Mouse (Mus musculus) hindbrain, embryonic 14.5 days (tissue): ENCODE data around the gene Mrm1. TPM values are rescaled to one million over a fixed set of nuclear protein-coding genes. Genes with fewer than 3 reads are reported as not detected.

ENCODE experiments used
- ATAC-seq: fragments of 200-750 bp; cut with Nextera tagmentation; 2 replicates; pipeline ENCODE4 v1.8.0; 2017; ENCODE audit warnings: moderate number of reproducible peaks, mild to moderate bottlenecking, moderate TSS enrichment, moderate library complexity; ENCODE audit not compliant: low FRiP score
- DNase-seq: peaks from one replicate; pipeline ENCODE4 v3.0.0-alpha.2; 2015; ENCODE audit warnings: low spot score
- H3K27ac ChIP-seq: fragments of 300-500 bp; sonication (generic); 2 replicates; pipeline ENCODE4 v1.5.1; 2014; ENCODE audit warnings: mild to moderate bottlenecking, moderate library complexity
- H3K27me3 ChIP-seq: fragments of 300-500 bp; sonication (generic); 2 replicates; pipeline ENCODE4 v1.6.1; 2014; ENCODE audit warnings: mild to moderate bottlenecking, low read length, mixed read lengths; ENCODE audit not compliant: control insufficient read depth, insufficient read depth
- H3K36me3 ChIP-seq: fragments of 300-500 bp; sonication (generic); replicated peaks from 2 replicates; pipeline ENCODE4 v1.6.1; 2014; ENCODE audit not compliant: control insufficient read depth, insufficient read depth
- H3K4me1 ChIP-seq: fragments of 300-500 bp; sonication (generic); replicated peaks from 2 replicates; pipeline ENCODE4 v1.6.1; 2014; ENCODE audit warnings: antibody characterized with exemption, low read length, mixed read lengths; ENCODE audit not compliant: control insufficient read depth, insufficient read depth
- H3K4me2 ChIP-seq: fragments of 300-500 bp; sonication (generic); replicated peaks from 2 replicates; pipeline ENCODE4 v1.6.1; 2014; ENCODE audit warnings: mild to moderate bottlenecking, moderate library complexity
- H3K4me3 ChIP-seq: fragments of 300-500 bp; sonication (generic); replicated peaks from 2 replicates; pipeline ENCODE4 v1.5.1; 2014; ENCODE audit warnings: mild to moderate bottlenecking, low read length
- H3K9ac ChIP-seq: fragments of 300-500 bp; sonication (generic); 2 replicates; pipeline ENCODE4 v1.6.1; 2014
- H3K9me3 ChIP-seq: fragments of 300-500 bp; sonication (generic); 2 replicates; pipeline ENCODE4 v1.6.1; 2016; ENCODE audit warnings: low read length; ENCODE audit not compliant: control insufficient read depth
- WGBS: fragments of 180-500 bp; shearing (Covaris S2); extraction: QIAGEN DNeasy Blood & Tissue Kit; methylation state at CpG from one replicate; pipeline ENCODE4 v1.1.7; 2014; 5-methylcytosine and 5-hydroxymethylcytosine counted together
- polyA plus RNA-seq: library from polyadenylated mRNA; unstranded; fragments of >200 nt; fragmentation: Nextera tagmentation; extraction: Ambion mirVana; gene quantifications from 2 replicates; pipeline ENCODE4 v1.2.1, GENCODE M21; 2014

Mrm1 gene
- polyA plus RNA-seq, 1 experiment from 2014 or later, result 12.2 TPM

- 1% methylated on average over 39 of the region's 39 CpGs for WGBS
Observed at GRCm38 (mm10) chr11:84818085-84818960, 992 bp downstream of the Mrm1 start.

GRCm38 (mm10) chr11:84817362-84817761 lies 2.0 kb downstream of the Mrm1 start:
- Histone ChIP-seq H3K27ac (no peak overlapping the region), H3K9me3 (no peaks in the 10 kb centered on the region), H3K9ac (no peak overlapping the region), H3K4me3 (no peak overlapping the region), H3K36me3 (no peaks in the 10 kb centered on the region), H3K4me2 (no peak overlapping the region), H3K4me1 (peaks cover 6% of the 10 kb centered on the region; the same call in 1 of the 2 replicates), H3K27me3 (no peaks in the 10 kb centered on the region)
- ATAC-seq, result no peak
- 85% methylated on average over 6 of the region's 6 CpGs for WGBS
- no peak for DNase-seq

More at GRCm38 (mm10) chr11:84818085-84818960, 992 bp downstream of the Mrm1 start:
- peaks cover 6% of the 10 kb centered on the region; the same call in 1 of the 2 replicates for H3K4me1 ChIP-seq
- peak overlapping the region; percentile 73 for H3K4me3 ChIP-seq
- DNase-seq, result peak; percentile 80
- 0 out of 2 replicates have a peak overlapping the region, but pooled peaks have one; percentile 51 for H3K27ac ChIP-seq
- no peaks in the 10 kb centered on the region for H3K36me3 ChIP-seq
- no peaks in the 10 kb centered on the region for H3K27me3 ChIP-seq
- no peaks in the 10 kb centered on the region for H3K9me3 ChIP-seq
- H3K4me2 ChIP-seq, result peak overlapping the region; percentile 98
- peak overlapping the region; percentile 70 for H3K9ac ChIP-seq
- peak; percentile 35 for ATAC-seq

GRCm38 (mm10) chr11:84813724-84814510 lies 5.4 kb downstream of the Mrm1 start:
- DNase-seq (peak; percentile 93), ATAC-seq (no peak)
- Histone ChIP-seq H3K27ac (no peak overlapping the region), H3K4me2 (no peak overlapping the region), H3K27me3 (no peaks in the 10 kb centered on the region), H3K9ac (no peak overlapping the region), H3K4me1 (peaks cover 6% of the 10 kb centered on the region; the same call in 1 of the 2 replicates), H3K36me3 (no peaks in the 10 kb centered on the region), H3K4me3 (no peak overlapping the region), H3K9me3 (no peaks in the 10 kb centered on the region)
- 58% methylated on average over 13 of the region's 13 CpGs for WGBS

- Histone ChIP-seq H3K36me3 (no peaks in the 10 kb centered on the region), H3K27me3 (no peaks in the 10 kb centered on the region), H3K9ac (no peak overlapping the region), H3K4me1 (no peaks in the 10 kb centered on the region), H3K4me2 (no peak overlapping the region), H3K27ac (no peak overlapping the region), H3K9me3 (no peaks in the 10 kb centered on the region), H3K4me3 (no peak overlapping the region)
- ATAC-seq (no peak), DNase-seq (no peak)
- WGBS, result 93% methylated on average over 4 of the region's 4 CpGs
Observed at GRCm38 (mm10) chr11:84804373-84804772, 14.9 kb downstream of the Mrm1 start.

GRCm38 (mm10) chr11:84797627-84798353 lies 21.5 kb downstream of the Mrm1 start:
- Histone ChIP-seq H3K4me2 (no peak overlapping the region), H3K4me3 (no peak overlapping the region), H3K4me1 (peaks cover 10% of the 10 kb centered on the region), H3K9ac (no peak overlapping the region), H3K27ac (no peak overlapping the region), H3K27me3 (no peaks in the 10 kb centered on the region), H3K36me3 (no peaks in the 10 kb centered on the region), H3K9me3 (no peaks in the 10 kb centered on the region)
- WGBS, result 20% methylated on average over 21 of the region's 21 CpGs
- no peak; the same call in 1 of the 2 replicates for ATAC-seq
- DNase-seq, result peak; percentile 94

- no peaks in the 10 kb centered on the region for H3K36me3 ChIP-seq
- no peaks in the 10 kb centered on the region for H3K9me3 ChIP-seq
- no peak for ATAC-seq
- H3K4me2 ChIP-seq, result no peak overlapping the region
- no peak overlapping the region for H3K4me3 ChIP-seq
- H3K27me3 ChIP-seq, result no peaks in the 10 kb centered on the region
- no peak overlapping the region for H3K27ac ChIP-seq
- DNase-seq, result no peak
- WGBS, result 20% methylated on average over 10 of the region's 10 CpGs
- H3K9ac ChIP-seq, result no peak overlapping the region
- H3K4me1 ChIP-seq, result peaks cover 10% of the 10 kb centered on the region
Observed at GRCm38 (mm10) chr11:84797026-84797425, 22.3 kb downstream of the Mrm1 start.

- Histone ChIP-seq H3K4me3 (no peak overlapping the region; the same call in 1 of the 2 replicates), H3K27ac (peak overlapping the region; percentile 54; the same call in 1 of the 2 replicates), H3K4me1 (peaks cover 10% of the 10 kb centered on the region), H3K36me3 (no peaks in the 10 kb centered on the region), H3K9ac (peak overlapping the region; percentile 26; the same call in 1 of the 2 replicates), H3K9me3 (no peaks in the 10 kb centered on the region), H3K4me2 (peak overlapping the region; percentile 40), H3K27me3 (no peaks in the 10 kb centered on the region)
- 9% methylated on average over 17 of the region's 17 CpGs for WGBS
- ATAC-seq, result peak; percentile 85
- peak; percentile 92 for DNase-seq
Observed at GRCm38 (mm10) chr11:84794496-84795113, 24.7 kb downstream of the Mrm1 start.

- no peaks in the 10 kb centered on the region for H3K9me3 ChIP-seq
- no peaks in the 10 kb centered on the region for H3K36me3 ChIP-seq
- peaks cover 15% of the 10 kb centered on the region for H3K4me1 ChIP-seq
- H3K27me3 ChIP-seq, result no peaks in the 10 kb centered on the region
- no peak overlapping the region for H3K9ac ChIP-seq
- DNase-seq, result no peak
- no peak overlapping the region for H3K4me2 ChIP-seq
- ATAC-seq, result no peak
- H3K27ac ChIP-seq, result no peak overlapping the region
- no peak overlapping the region for H3K4me3 ChIP-seq
Observed at GRCm38 (mm10) chr11:84793545-84793944, 25.8 kb downstream of the Mrm1 start.
